Mouse (Mus musculus): ENCODE results near the gene Ncdn. TPM values are rescaled to one million over a fixed set of nuclear protein-coding genes. Genes with fewer than 3 reads are reported as not detected.
A peak's percentile ranks its signal among the peaks of the same experiment; 100 is the strongest.

The Ncdn gene
- polyA plus RNA-seq, 1 experiment: 10.2 TPM

DNA sequence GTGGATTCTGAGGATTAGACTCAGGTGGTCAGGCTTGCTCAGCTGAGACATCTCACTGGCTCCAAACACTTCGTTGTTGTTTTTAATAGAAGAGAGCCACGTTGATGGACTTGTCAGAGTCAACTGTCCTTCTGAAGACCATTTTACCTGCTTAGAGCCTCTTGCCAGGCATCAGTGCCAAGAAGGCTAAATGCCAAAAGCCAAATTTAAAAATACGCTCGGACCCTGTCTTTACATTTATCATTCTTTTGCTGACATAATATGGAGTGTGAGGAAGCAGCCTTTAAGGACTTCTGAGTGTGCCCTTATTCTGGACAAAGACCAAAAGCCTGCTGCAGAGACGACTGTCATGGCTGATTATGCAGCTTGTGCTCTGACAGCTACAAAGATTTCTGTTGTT, 5.1 kb upstream of the Ncdn start:
- Histone ChIP-seq H3K4me3 (replicated peaks; ENCODE audit: control insufficient read depth, low read depth, low read length) (no peak overlapping the region), H3K4me1 (ENCODE audit: control insufficient read depth, insufficient read depth, low read length) (no peaks in the 10 kb centered on the region), H3K27ac (ENCODE audit: control insufficient read depth, insufficient read depth, low read depth, low read length, poor library complexity) (no peak overlapping the region)
- no peak for TF ChIP-seq POLR2A (IDR thresholded peaks at IDR 0.05; ENCODE audit: borderline replicate concordance, control insufficient read depth, low read depth, low read length)
- TF ChIP-seq CTCF (IDR thresholded peaks at IDR 0.05; ENCODE audit: control insufficient read depth, insufficient read depth, low read length): no peak
- 86% methylated on average over 5 of the region's 5 CpGs for WGBS

DNA sequence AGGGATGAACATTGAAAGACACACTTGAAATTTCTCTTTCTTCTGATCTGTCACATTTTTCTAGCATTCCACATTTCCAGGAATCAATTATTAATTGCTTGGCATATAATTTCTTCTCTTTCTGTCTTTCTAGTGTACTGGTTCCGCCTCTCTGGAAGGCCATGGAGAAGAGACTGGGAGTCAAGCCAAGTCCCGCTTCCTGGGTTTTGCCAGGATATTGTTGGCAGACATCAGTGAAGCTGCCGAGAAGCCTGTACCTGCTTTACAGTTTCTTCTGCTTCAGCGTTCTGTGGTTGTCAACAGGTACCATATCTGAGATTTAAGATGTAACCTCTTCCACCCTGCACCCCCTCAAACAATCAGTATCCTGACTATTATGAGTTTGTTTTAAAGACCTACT, 3.5 kb upstream of the Ncdn start:
- H3K27ac ChIP-seq (ENCODE audit: control insufficient read depth, insufficient read depth, low read depth, low read length, poor library complexity): no peak overlapping the region
- H3K4me3 ChIP-seq (replicated peaks; ENCODE audit: control insufficient read depth, low read depth, low read length): no peak overlapping the region
- no peaks in the 10 kb centered on the region for H3K4me1 ChIP-seq (ENCODE audit: control insufficient read depth, insufficient read depth, low read length)
- WGBS: 82% methylated on average over 4 of the region's 4 CpGs
- TF ChIP-seq POLR2A (IDR thresholded peaks at IDR 0.05; ENCODE audit: borderline replicate concordance, control insufficient read depth, low read depth, low read length) (no peak), CTCF (IDR thresholded peaks at IDR 0.05; ENCODE audit: control insufficient read depth, insufficient read depth, low read length) (no peak)

DNA sequence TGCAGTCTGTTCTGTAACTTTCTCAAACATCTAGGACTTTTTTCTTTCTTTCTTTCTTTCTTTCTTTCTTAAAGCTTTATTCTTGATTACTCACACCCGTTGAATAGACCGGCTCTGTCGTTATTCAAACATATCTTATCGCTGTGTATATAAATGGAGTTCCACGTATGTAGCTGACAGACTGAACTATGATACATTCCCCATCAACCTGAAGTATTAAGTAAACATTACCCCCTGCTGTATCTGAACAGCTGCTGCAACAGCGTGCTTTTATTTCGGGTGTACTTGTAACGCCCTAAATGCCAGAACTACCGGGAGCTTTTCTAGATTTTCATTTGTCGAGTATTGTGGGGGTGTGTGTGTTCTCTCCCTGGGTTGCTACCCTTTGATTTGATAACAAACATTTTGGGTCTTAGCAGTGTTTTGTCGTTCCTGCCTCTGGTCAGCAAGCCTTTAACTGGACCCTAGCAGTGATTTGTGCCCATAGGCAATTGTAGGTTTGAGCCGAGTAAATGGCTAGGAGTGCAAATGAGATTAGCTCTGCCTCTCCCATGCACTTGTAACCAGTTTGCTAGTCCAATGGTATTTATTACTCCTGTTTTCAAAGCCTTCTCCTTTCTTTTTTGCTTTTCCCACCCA, 1.6 kb upstream of the Ncdn start:
- Histone ChIP-seq H3K4me3 (replicated peaks; ENCODE audit: control insufficient read depth, low read depth, low read length) (no peak overlapping the region), H3K27ac (ENCODE audit: control insufficient read depth, insufficient read depth, low read depth, low read length, poor library complexity) (no peak overlapping the region), H3K4me1 (ENCODE audit: control insufficient read depth, insufficient read depth, low read length) (no peaks in the 10 kb centered on the region)
- TF ChIP-seq POLR2A (IDR thresholded peaks at IDR 0.05; ENCODE audit: borderline replicate concordance, control insufficient read depth, low read depth, low read length): no peak
- no peak for TF ChIP-seq CTCF (IDR thresholded peaks at IDR 0.05; ENCODE audit: control insufficient read depth, insufficient read depth, low read length)
- 75% methylated on average over 12 of the region's 12 CpGs for WGBS

DNA sequence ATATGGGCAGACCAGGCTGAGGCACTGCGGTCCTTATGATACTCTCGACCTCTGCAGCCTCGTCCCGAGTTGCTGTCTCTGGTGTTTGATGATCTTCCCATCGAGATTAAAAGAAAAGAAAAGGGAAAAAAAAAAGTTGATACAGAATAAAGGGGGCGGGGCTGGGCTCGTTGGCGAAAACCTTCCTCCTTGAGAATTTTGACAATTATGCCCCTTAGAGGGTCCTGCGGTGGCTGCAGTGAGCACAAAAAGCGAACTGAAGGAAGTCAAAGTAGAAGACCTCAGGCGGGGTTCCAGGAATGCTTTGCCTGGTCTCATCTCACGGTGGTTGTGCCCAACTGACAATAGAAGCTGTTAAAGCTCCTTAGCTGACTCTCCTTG, 983 bp upstream of the Ncdn start:
- no peak for TF ChIP-seq POLR2A (IDR thresholded peaks at IDR 0.05; ENCODE audit: borderline replicate concordance, control insufficient read depth, low read depth, low read length)
- TF ChIP-seq CTCF (IDR thresholded peaks at IDR 0.05; ENCODE audit: control insufficient read depth, insufficient read depth, low read length): no peak
- no peaks in the 10 kb centered on the region for H3K4me1 ChIP-seq (ENCODE audit: control insufficient read depth, insufficient read depth, low read length)
- H3K27ac ChIP-seq (ENCODE audit: control insufficient read depth, insufficient read depth, low read depth, low read length, poor library complexity): peak overlapping the region; percentile 92; the same call in 1 of the 2 replicates
- 1% methylated on average over 12 of the region's 12 CpGs for WGBS
- H3K4me3 ChIP-seq (replicated peaks; ENCODE audit: control insufficient read depth, low read depth, low read length): peak overlapping the region; percentile 94

DNA sequence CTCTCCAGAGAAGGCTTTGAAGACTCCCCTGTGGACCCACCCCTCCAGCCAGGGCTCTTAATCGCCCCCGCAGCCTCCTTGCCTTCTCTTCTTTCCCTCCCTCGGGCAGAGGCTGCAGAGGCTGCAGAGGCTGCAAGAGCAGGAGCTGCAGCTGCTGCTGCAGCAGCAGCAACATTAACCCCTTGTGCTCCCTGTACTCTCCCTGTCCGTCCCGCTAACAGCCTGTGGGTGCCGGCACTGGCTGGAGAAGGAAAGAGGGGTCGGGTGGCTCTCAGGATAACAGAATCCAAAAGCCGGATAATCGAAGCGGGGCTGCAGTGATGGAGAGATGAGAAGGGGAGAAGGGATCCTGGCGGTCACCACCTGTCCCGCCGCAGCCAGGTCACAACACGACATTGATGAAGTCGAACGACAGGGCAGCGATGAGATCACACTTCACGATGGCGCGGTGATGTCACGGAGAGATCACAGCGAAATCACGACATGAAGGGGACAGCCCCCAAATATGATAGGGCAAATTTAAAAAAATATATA, 563 bp downstream of the Ncdn start:
- WGBS: under 1% methylated on average over 23 of the region's 23 CpGs
- Histone ChIP-seq H3K4me1 (ENCODE audit: control insufficient read depth, insufficient read depth, low read length) (no peaks in the 10 kb centered on the region), H3K27ac (ENCODE audit: control insufficient read depth, insufficient read depth, low read depth, low read length, poor library complexity) (no peak overlapping the region), H3K4me3 (replicated peaks; ENCODE audit: control insufficient read depth, low read depth, low read length) (peak overlapping the region; percentile 94)
- TF ChIP-seq POLR2A (IDR thresholded peaks at IDR 0.05; ENCODE audit: borderline replicate concordance, control insufficient read depth, low read depth, low read length) (no peak), CTCF (IDR thresholded peaks at IDR 0.05; ENCODE audit: control insufficient read depth, insufficient read depth, low read length) (0 out of 2 replicates have a peak, but pooled peaks have one; percentile 17)

DNA sequence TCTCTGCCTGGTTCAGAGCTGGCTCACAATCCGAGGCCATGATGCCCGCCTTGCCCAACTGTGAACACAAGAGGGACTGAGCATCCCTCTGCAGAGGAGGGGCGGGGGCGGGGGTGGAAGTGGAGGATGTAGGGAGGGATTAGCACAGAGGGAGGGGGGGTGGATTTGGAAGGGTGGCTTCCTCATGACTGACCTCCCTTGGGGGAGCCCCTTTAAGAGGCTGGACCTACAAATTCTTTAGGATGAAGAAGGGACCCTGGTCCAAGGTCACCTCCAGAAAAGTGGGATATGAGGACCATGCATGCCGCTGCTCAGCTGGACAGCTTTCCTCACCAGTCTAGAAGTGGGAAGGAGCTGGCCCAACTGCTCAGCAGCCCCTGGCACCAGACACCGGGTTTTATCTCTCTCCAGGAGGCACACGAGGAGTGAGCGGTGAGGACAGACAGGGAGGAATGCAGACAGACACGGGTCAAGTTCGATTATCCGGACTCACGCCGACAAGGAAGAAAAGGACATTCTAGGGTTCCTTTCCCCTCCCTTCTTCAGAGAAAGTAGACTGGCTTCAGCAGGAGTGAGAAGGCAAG, 1.1 kb downstream of the Ncdn start:
- H3K27ac ChIP-seq (ENCODE audit: control insufficient read depth, insufficient read depth, low read depth, low read length, poor library complexity): no peak overlapping the region
- no peaks in the 10 kb centered on the region for H3K4me1 ChIP-seq (ENCODE audit: control insufficient read depth, insufficient read depth, low read length)
- TF ChIP-seq CTCF (IDR thresholded peaks at IDR 0.05; ENCODE audit: control insufficient read depth, insufficient read depth, low read length) (no peak), POLR2A (IDR thresholded peaks at IDR 0.05; ENCODE audit: borderline replicate concordance, control insufficient read depth, low read depth, low read length) (no peak)
- 23% methylated on average over 13 of the region's 13 CpGs for WGBS
- no peak overlapping the region for H3K4me3 ChIP-seq (replicated peaks; ENCODE audit: control insufficient read depth, low read depth, low read length)

DNA sequence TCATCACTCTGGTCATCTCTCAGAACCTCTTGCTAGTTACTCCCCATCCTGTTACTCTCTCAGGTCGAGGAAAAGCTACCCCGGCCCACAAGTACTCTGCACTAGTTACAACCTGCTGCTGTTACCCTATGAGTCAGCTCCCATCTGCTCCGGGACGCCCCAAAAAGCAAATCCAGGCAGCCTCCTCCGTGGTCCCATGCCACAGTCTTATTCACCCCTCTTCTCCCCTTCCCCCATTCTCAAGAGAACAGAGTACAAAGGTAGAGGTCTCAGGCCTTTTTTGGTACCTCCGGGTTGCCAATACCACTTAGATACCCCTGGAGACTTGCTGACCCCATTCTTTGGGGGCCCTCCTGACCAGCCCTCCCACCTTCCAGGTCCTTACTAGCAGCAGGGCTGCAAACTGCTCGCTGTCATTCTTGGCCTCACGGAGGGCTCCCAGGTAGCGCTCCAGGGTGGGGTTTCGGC, 1.6 kb downstream of the Ncdn start:
- no peak overlapping the region for H3K27ac ChIP-seq (ENCODE audit: control insufficient read depth, insufficient read depth, low read depth, low read length, poor library complexity)
- TF ChIP-seq CTCF (IDR thresholded peaks at IDR 0.05; ENCODE audit: control insufficient read depth, insufficient read depth, low read length) (no peak), POLR2A (IDR thresholded peaks at IDR 0.05; ENCODE audit: borderline replicate concordance, control insufficient read depth, low read depth, low read length) (no peak)
- H3K4me3 ChIP-seq (replicated peaks; ENCODE audit: control insufficient read depth, low read depth, low read length): no peak overlapping the region
- no peaks in the 10 kb centered on the region for H3K4me1 ChIP-seq (ENCODE audit: control insufficient read depth, insufficient read depth, low read length)
- WGBS: 87% methylated on average over 10 of the region's 10 CpGs

DNA sequence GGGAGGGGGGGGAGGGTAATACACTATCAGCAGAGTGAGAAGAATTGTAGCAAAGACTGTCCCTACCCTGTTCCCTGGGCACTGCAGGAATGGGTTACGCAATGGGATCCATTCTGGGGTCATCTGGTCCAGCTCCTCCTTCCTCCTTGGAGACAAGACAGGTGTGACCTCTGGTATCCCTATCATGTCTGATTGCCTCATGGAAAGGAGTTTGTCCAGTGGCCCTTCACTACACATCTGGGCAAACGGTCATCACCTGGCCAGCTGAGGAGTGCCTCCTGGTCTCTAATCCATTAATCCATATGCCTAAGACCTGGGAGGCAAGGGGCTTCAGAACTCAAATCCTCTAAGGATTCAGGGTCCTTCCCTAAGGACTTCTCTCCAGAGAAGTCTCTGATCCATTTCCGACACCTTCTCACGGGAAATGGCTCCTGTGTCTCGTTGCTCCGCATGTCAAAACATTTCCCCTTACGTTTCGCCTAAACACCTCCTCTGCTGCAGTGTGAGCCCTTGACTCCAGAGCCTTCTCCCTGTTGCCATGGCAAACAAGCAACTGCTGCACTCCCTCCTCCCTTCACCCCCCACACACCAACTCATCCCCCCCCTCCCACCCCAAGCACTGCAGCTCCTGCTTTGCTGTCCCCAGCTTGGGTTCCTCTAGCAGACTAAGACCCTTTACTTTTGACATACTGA, 2.2 kb downstream of the Ncdn start:
- TF ChIP-seq CTCF (IDR thresholded peaks at IDR 0.05; ENCODE audit: control insufficient read depth, insufficient read depth, low read length) (no peak), POLR2A (IDR thresholded peaks at IDR 0.05; ENCODE audit: borderline replicate concordance, control insufficient read depth, low read depth, low read length) (no peak)
- H3K4me3 ChIP-seq (replicated peaks; ENCODE audit: control insufficient read depth, low read depth, low read length): no peak overlapping the region
- no peak overlapping the region for H3K27ac ChIP-seq (ENCODE audit: control insufficient read depth, insufficient read depth, low read depth, low read length, poor library complexity)
- WGBS: 89% methylated on average over 8 of the region's 8 CpGs
- no peaks in the 10 kb centered on the region for H3K4me1 ChIP-seq (ENCODE audit: control insufficient read depth, insufficient read depth, low read length)

Measured in bone marrow, adult 2 months (tissue).